Mouse (Mus musculus) cortical plate, adult 2 months (tissue): ENCODE data around the gene 4930430F08Rik.

Experiments
- CTCF ChIP-seq: fragments of 200-500 bp; IDR thresholded peaks from 2 replicates; pipeline ENCODE4 v1.5.1; 2011; ENCODE audit warnings: mild to moderate bottlenecking, control low read depth, low read length; ENCODE audit not compliant: insufficient read depth; ENCODE audit errors: extremely low read depth
- POLR2A ChIP-seq: fragments of 200-500 bp; IDR thresholded peaks from 2 replicates; pipeline ENCODE4 v1.6.1; 2011; ENCODE audit warnings: mild to moderate bottlenecking, low read length, control low read depth; ENCODE audit not compliant: insufficient read depth; ENCODE audit errors: extremely low read depth

DNA sequence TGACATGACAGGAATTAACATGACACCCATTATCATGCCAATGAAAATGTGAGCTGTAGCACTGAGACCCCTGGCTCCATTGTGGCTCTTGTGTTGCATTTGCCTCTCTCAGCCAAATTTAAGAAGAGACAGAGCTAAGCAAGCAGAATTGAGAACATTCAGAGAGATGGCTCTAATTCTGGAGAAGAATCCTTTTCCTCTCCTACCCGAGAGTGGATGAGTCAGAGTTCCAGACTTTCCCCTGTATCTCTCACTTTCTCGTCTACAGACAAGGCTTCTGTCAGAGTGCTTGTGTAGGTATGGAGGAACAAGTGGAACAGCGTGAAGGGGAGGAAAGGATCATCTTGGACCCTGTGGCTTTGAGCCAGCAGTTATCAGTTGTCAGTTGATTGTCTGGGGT is 26.1 kb downstream of the 4930430F08Rik start:
- TF ChIP-seq CTCF (no peak), POLR2A (no peak)
